ENCODE assay signal across 17 mouse cellular contexts in genomic region chr10:10809777-10810176, GRCm38 (mm10).
DNase-seq lines count a peak whose midpoint lies in the region; ATAC-seq and TF ChIP-seq lines count a peak whose summit lies in the region.
"Had no signal": no experiment of that assay in that cellular context is flagged by ENCODE, and none has a peak within 500 bp of the region (broad histone marks: within the 10 kb centered on the region; RNA-seq: fewer than 3 reads in every experiment).

No protein-coding gene starts in this region.

- no peak for TF ChIP-seq CTCF in forebrain, postnatal 0 days (IDR thresholded peaks at IDR 0.05; ENCODE audit: low read depth)
- TF ChIP-seq CTCF in layer of hippocampus, adult 2 months (conservative IDR thresholded peaks at IDR 0.05), result no peak

- H3K9ac ChIP-seq in forebrain, embryonic 13.5 days, result no peak overlapping the region
- H3K9ac ChIP-seq in forebrain, postnatal 0 days, result no peak overlapping the region
- no peak overlapping the region for H3K9ac ChIP-seq in forebrain, embryonic 16.5 days (replicated peaks; ENCODE audit: low read depth, low read length)
- no peak overlapping the region for H3K9ac ChIP-seq in forebrain, embryonic 15.5 days (replicated peaks)
- H3K9ac ChIP-seq: embryonic facial prominence, embryonic 12.5 days had no signal

- H3K27ac ChIP-seq in forebrain, embryonic 13.5 days, result no peak overlapping the region
- H3K27ac ChIP-seq in forebrain, postnatal 0 days (ENCODE audit: low read depth, low read length), result no peak overlapping the region
- H3K27ac ChIP-seq in forebrain, embryonic 16.5 days (ENCODE audit: low read length), result no peak overlapping the region
- H3K27ac ChIP-seq in forebrain, embryonic 15.5 days (replicated peaks), result no peak overlapping the region
- 0 out of 2 replicates have a peak overlapping the region, but pooled peaks have one; percentile 19 for H3K27ac ChIP-seq in layer of hippocampus, adult 2 months
- H3K27ac ChIP-seq: embryonic facial prominence, embryonic 10.5 days; embryonic facial prominence, embryonic 12.5 days had no signal

- no peak overlapping the region for H3K4me3 ChIP-seq in forebrain, embryonic 13.5 days
- H3K4me3 ChIP-seq in forebrain, postnatal 0 days (ENCODE audit: low read depth, low read length), result no peak overlapping the region
- H3K4me3 ChIP-seq in forebrain, embryonic 16.5 days (replicated peaks; ENCODE audit: low read length), result no peak overlapping the region
- no peak overlapping the region for H3K4me3 ChIP-seq in forebrain, embryonic 15.5 days
- H3K4me3 ChIP-seq in layer of hippocampus, adult 2 months, result no peak overlapping the region
- H3K4me3 ChIP-seq: embryonic facial prominence, embryonic 10.5 days; embryonic facial prominence, embryonic 12.5 days had no signal

- DNase-seq in forebrain, postnatal 0 days, result no peak
- no peak for DNase-seq in layer of hippocampus, adult 2 months (ENCODE audit: low spot score in 2 of 2)
- no peak for DNase-seq in layer of hippocampus, postnatal 25 days (ENCODE audit: extremely low spot score in 1 of 2, low spot score in 1 of 2)
- DNase-seq in thymus, postnatal 10 days (ENCODE audit: low spot score in 2 of 2), result no peak
- DNase-seq: adrenal gland, adult 2 months; adrenal gland, postnatal 10 days; adrenal gland, postnatal 25 days; cerebellum, adult 11-12 months; cerebellum, adult 2 months; cerebellum, adult 9-10 months; cerebellum, postnatal 10 days; cerebellum, postnatal 25 days had no signal

- no peaks in the 10 kb centered on the region for H3K9me3 ChIP-seq in forebrain, embryonic 13.5 days (replicated peaks)
- no peaks in the 10 kb centered on the region for H3K9me3 ChIP-seq in forebrain, postnatal 0 days (ENCODE audit: low read length)
- H3K9me3 ChIP-seq in forebrain, embryonic 16.5 days (ENCODE audit: control insufficient read depth, low read length), result no peaks in the 10 kb centered on the region
- no peaks in the 10 kb centered on the region for H3K9me3 ChIP-seq in forebrain, embryonic 15.5 days
- H3K9me3 ChIP-seq: embryonic facial prominence, embryonic 10.5 days; embryonic facial prominence, embryonic 12.5 days had no signal

- ATAC-seq in forebrain, embryonic 13.5 days, result peak; percentile 30; the same call in 1 of the 2 replicates
- ATAC-seq in forebrain, postnatal 0 days, result no peak
- ATAC-seq in forebrain, embryonic 16.5 days, result peak; percentile 61
- no peak; the same call in 1 of the 2 replicates for ATAC-seq in forebrain, embryonic 15.5 days (replicated peaks)

- no peak overlapping the region for H3K4me2 ChIP-seq in forebrain, embryonic 13.5 days
- no peak overlapping the region for H3K4me2 ChIP-seq in forebrain, postnatal 0 days (ENCODE audit: low read depth)
- no peak overlapping the region for H3K4me2 ChIP-seq in forebrain, embryonic 16.5 days (ENCODE audit: low read length)
- H3K4me2 ChIP-seq in forebrain, embryonic 15.5 days (replicated peaks), result no peak overlapping the region
- H3K4me2 ChIP-seq: embryonic facial prominence, embryonic 12.5 days had no signal

- peaks cover 15% of the 10 kb centered on the region for H3K4me1 ChIP-seq in forebrain, embryonic 13.5 days
- H3K4me1 ChIP-seq in forebrain, postnatal 0 days (ENCODE audit: insufficient read depth), result peaks cover 4% of the 10 kb centered on the region; the same call in 1 of the 2 replicates
- H3K4me1 ChIP-seq in forebrain, embryonic 16.5 days (replicated peaks; ENCODE audit: control insufficient read depth, insufficient read depth, low read length), result peaks cover 5% of the 10 kb centered on the region; the same call in 1 of the 2 replicates
- peaks cover 11% of the 10 kb centered on the region for H3K4me1 ChIP-seq in forebrain, embryonic 15.5 days
- H3K4me1 ChIP-seq: embryonic facial prominence, embryonic 10.5 days; embryonic facial prominence, embryonic 12.5 days had no signal

- WGBS in forebrain, embryonic 13.5 days, result 29% methylated on average over 3 of the region's 3 CpGs
- 37% methylated on average over 3 of the region's 3 CpGs for WGBS in forebrain, postnatal 0 days
- 14% methylated on average over 3 of the region's 3 CpGs for WGBS in forebrain, embryonic 16.5 days
- 29% methylated on average over 3 of the region's 3 CpGs for WGBS in forebrain, embryonic 15.5 days

- no peaks in the 10 kb centered on the region for H3K36me3 ChIP-seq in forebrain, embryonic 13.5 days (ENCODE audit: poor library complexity, severe bottlenecking)
- H3K36me3 ChIP-seq in forebrain, postnatal 0 days (ENCODE audit: insufficient read depth), result no peaks in the 10 kb centered on the region
- H3K36me3 ChIP-seq in forebrain, embryonic 16.5 days (ENCODE audit: control insufficient read depth, insufficient read depth), result no peaks in the 10 kb centered on the region
- no peaks in the 10 kb centered on the region for H3K36me3 ChIP-seq in forebrain, embryonic 15.5 days
- H3K36me3 ChIP-seq: embryonic facial prominence, embryonic 10.5 days; embryonic facial prominence, embryonic 12.5 days had no signal

- no peaks in the 10 kb centered on the region for H3K27me3 ChIP-seq in forebrain, embryonic 13.5 days
- no peaks in the 10 kb centered on the region for H3K27me3 ChIP-seq in forebrain, postnatal 0 days (ENCODE audit: insufficient read depth, low read length)
- H3K27me3 ChIP-seq in forebrain, embryonic 16.5 days (replicated peaks; ENCODE audit: control insufficient read depth, insufficient read depth, low read length), result no peaks in the 10 kb centered on the region
- no peaks in the 10 kb centered on the region for H3K27me3 ChIP-seq in forebrain, embryonic 15.5 days
- H3K27me3 ChIP-seq: embryonic facial prominence, embryonic 12.5 days had no signal

Comparison
In these comparisons a context has a peak if more than half of its experiments do, and no peak if none do; other contexts are left out.
1. ATAC-seq: peak in forebrain, embryonic 13.5 days (single experiment) and forebrain, embryonic 16.5 days (single experiment); none in forebrain, postnatal 0 days (single experiment) and forebrain, embryonic 15.5 days (single experiment).